Mouse (Mus musculus): ENCODE measurements around the gene T2.
"Not testable (repeated sequence)": the region's sequence is repeated elsewhere in the genome, so short reads cannot be mapped to it uniquely, and the experiment has no call there.

The T2 gene

GRCm38 (mm10) chr17:8355692-8356091 lies at the start of gene T2:
Gene T2, plus strand, starts transcription at chr17:8355992.
- no peak for DNase-seq (ENCODE audit: low read depth, low spot score)

- DNase-seq (ENCODE audit: low read depth, low spot score): peak; percentile 95
Measured at GRCm38 (mm10) chr17:8310838-8311614, 44.8 kb upstream of the T2 start, which contains the start of gene Sft2d1. Gene Sft2d1, plus strand, starts transcription at chr17:8311102.

GRCm38 (mm10) chr17:8311751-8312150 lies 44.0 kb upstream of the T2 start:
- DNase-seq (ENCODE audit: low read depth, low spot score): peak; percentile 10

- no peak for DNase-seq (ENCODE audit: low read depth, low spot score)
Measured at GRCm38 (mm10) chr17:8313976-8314375, 41.8 kb upstream of the T2 start.

- DNase-seq (ENCODE audit: low read depth, low spot score): peak; percentile 7
Measured at GRCm38 (mm10) chr17:8316251-8316650, 39.5 kb upstream of the T2 start.

GRCm38 (mm10) chr17:8326877-8327276 lies 28.9 kb upstream of the T2 start:
- not testable (repeated sequence) for DNase-seq (ENCODE audit: low read depth, low spot score)

GRCm38 (mm10) chr17:8328511-8329174 lies 27.1 kb upstream of the T2 start:
- DNase-seq (ENCODE audit: low read depth, low spot score): peak; percentile 20

GRCm38 (mm10) chr17:8330602-8331001 lies 25.2 kb upstream of the T2 start:
- no peak for DNase-seq (ENCODE audit: low read depth, low spot score)

- not testable (repeated sequence) for DNase-seq (ENCODE audit: low read depth, low spot score)
Measured at GRCm38 (mm10) chr17:8337159-8337558, 18.6 kb upstream of the T2 start, which contains the start of gene Prr18. Gene Prr18, plus strand, starts transcription at chr17:8337459.

- DNase-seq (ENCODE audit: low read depth, low spot score): no peak
Measured at GRCm38 (mm10) chr17:8339666-8340374, 16.0 kb upstream of the T2 start.

GRCm38 (mm10) chr17:8340407-8341359 lies 15.1 kb upstream of the T2 start:
- peak; percentile 16 for DNase-seq (ENCODE audit: low read depth, low spot score)

- DNase-seq (ENCODE audit: low read depth, low spot score): no peak
Measured at GRCm38 (mm10) chr17:8341360-8341963, 14.3 kb upstream of the T2 start.

GRCm38 (mm10) chr17:8342706-8343105 lies 13.1 kb upstream of the T2 start:
- DNase-seq (ENCODE audit: low read depth, low spot score): peak; percentile 42

- DNase-seq (ENCODE audit: low read depth, low spot score): no peak
Measured at GRCm38 (mm10) chr17:8343416-8343815, 12.4 kb upstream of the T2 start.

- DNase-seq (ENCODE audit: low read depth, low spot score): no peak
Measured at GRCm38 (mm10) chr17:8347765-8348285, 8.0 kb upstream of the T2 start.

- no peak for DNase-seq (ENCODE audit: low read depth, low spot score)
Measured at GRCm38 (mm10) chr17:8348941-8349340, 6.9 kb upstream of the T2 start.

- no peak for DNase-seq (ENCODE audit: low read depth, low spot score)
Measured at GRCm38 (mm10) chr17:8351088-8351487, 4.7 kb upstream of the T2 start.

- DNase-seq (ENCODE audit: low read depth, low spot score): no peak
Measured at GRCm38 (mm10) chr17:8357498-8357897, 1.7 kb downstream of the T2 start.

- DNase-seq (ENCODE audit: low read depth, low spot score): no peak
Measured at GRCm38 (mm10) chr17:8360876-8361275, 5.1 kb downstream of the T2 start.

Data from CD4-positive helper T cell, adult 2 months (primary cell).